Mouse (Mus musculus): Measurements from ENCODE around the gene Tas2r131.
"Not testable (repeated sequence)": the region's sequence is repeated elsewhere in the genome, so short reads cannot be mapped to it uniquely, and the experiment has no call there.

DNA sequence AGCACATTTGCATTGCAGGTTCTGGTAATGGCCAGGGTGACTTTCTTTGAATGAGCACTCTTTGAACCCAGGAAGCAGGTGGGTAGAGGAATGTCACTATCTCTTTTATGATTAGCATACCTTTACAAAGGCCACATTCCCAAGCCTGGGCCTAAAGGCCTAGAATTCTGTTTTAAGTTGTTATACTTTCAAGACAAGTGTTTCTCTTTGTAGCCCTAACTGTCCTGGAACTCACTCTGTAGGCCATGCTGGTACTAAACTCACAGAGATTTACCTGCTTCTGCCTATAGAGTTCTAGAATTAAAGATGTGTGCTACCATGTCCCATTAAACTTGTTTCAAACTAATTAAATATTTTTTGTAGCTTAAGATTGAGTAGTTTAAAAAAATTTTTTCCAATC lies 16.3 kb downstream of the Tas2r131 start:
- not testable (repeated sequence) for TF ChIP-seq MAFK (IDR thresholded peaks at IDR 0.05; ENCODE audit: insufficient read depth, low read depth, low read length); ZNF384 (IDR thresholded peaks at IDR 0.05; ENCODE audit: low read depth, low read length); HCFC1 (IDR thresholded peaks at IDR 0.05; ENCODE audit: borderline replicate concordance, insufficient read depth, low read length)
